Mouse (Mus musculus) cerebellum, adult 11 months (tissue): ENCODE data around the gene Prkce.

Experiments used
- DNase-seq: peaks from one replicate; pipeline ENCODE4 v3.0.0; 2022

Gene Prkce

GRCm38 (mm10) chr17:86302861-86303331 lies 135.3 kb downstream of the Prkce start:
- no peak for DNase-seq

DNA sequence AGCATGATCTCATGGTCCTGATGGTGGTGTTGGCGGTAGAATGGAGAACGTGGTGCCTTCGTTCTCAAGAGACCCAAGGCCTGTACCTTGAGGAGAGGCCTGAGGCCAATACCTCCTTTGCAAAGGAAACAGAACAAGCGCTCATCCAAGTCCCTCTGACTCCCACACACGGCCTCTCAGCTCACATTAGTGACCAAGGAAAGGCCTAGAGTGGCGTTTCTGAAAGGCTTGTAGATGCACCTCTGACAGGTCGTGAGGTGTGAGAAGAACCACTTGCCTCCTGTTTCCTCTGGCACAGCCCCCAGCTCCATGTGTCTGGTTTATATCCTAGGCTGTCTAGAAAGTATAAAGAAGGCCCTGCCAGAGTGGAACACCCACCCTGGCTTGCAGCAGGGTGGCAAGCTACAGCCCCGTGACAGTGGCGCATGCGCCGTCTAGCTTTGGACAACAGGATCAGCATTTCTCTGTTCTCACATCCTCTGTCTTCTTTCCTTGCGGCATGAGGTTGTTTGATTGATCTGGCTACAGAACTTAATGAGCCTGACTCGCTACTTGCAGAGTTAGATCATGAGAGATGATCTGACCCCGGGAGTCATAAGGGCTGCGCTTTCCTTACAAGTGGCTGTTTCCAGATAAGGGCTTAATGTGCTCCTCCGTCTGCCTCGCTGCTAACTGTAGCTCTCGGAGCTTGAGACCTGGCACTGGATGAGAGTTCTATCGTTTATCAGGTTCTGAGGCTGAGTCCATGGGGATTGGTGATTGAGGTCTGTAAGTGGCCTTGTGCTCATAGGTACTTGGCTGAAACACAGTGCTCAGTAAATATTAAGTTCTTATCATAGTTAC lies 136.0 kb downstream of the Prkce start:
- no peak for DNase-seq

DNA sequence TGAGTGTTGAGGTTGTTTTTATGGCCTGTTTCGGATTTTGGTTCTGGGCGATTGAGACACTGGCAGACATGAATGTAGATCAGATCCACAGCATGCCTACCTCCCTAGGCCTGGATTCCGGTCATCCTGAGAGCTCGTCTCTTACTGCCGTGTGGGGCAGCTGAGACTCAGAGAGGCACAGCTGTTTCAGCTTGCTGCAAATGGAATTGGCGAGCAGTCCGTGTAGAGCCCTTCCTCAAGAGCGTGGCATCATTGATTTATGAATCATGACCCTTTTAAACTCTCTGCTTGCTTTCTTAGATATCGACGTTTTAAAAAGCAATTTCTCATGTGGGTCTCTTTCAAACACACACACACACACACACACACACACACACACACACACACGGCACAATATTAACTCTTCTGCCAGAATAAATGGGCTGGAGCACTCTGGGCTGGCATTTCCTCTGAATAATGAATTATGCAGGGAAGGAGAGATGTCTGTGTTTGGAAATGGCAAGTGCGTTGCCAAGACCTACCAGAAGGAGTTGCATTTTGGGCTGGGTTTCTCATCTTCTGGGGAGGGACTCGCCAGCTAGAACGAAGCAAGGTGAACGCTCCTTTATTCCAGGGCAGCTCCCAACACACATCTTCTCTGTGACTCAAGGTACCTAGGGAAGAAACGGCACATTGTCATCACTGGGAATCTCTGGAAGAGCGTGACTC lies 137.5 kb downstream of the Prkce start:
- no peak for DNase-seq

GRCm38 (mm10) chr17:86306161-86306560 lies 138.6 kb downstream of the Prkce start:
- no peak for DNase-seq

DNA sequence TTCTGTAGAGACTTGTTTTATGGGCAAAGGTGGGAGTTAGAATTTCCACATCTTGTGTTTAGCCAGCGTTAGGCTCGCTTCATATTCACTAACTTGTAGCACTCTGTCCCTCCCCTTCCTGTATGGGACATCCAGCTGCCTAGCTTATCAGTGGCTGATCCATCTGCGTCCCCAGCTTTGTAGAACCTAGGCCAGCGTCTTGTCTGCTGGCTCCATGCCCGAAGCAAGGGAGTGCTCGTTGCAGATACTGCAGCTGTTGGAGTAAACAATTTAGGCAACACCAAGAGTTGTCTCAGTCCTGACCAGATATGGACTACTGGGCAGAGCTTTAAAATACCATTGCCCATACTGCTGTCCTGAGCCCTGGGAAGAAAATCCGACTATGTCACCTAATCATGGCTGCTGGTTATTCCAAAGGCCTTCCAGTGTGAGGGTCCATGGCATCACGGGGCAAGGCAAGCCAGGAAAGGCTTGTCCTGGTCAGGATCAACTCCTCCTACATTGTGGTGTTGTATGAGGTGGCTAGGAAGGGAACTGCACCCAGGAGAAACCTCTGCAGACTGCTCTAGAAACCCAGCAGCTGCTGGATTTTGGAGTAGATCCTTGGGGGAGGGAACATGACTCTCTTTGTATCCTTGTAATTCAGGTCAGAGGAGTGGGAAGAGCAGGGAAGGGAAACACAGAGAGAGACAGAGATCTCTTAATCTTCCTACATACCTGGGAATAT lies 146.0 kb downstream of the Prkce start:
- no peak for DNase-seq

- no peak for DNase-seq
Measured at GRCm38 (mm10) chr17:86315874-86316273, 148.3 kb downstream of the Prkce start.

DNA sequence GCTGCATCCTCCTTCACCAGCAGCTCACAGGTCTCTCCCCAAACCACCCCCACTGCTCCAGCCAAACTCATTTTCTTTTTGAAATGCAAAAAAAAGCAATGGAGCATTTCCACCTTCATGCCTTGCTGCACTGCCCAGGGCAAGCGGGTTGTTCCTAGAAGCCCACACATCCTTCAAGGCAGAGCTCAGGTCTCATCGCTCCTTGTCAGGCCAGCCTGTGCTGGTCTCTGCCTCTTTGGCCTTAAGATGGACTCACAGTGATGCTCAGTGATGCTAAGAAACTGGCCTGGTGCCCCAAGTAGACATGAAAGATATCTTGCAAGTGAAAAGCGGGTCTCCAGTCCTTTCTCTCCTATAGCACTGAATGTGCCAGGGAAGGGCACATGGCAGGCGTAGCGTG lies 149.2 kb downstream of the Prkce start:
- no peak for DNase-seq

- no peak for DNase-seq
Measured at GRCm38 (mm10) chr17:86317197-86317596, 149.6 kb downstream of the Prkce start.

DNA sequence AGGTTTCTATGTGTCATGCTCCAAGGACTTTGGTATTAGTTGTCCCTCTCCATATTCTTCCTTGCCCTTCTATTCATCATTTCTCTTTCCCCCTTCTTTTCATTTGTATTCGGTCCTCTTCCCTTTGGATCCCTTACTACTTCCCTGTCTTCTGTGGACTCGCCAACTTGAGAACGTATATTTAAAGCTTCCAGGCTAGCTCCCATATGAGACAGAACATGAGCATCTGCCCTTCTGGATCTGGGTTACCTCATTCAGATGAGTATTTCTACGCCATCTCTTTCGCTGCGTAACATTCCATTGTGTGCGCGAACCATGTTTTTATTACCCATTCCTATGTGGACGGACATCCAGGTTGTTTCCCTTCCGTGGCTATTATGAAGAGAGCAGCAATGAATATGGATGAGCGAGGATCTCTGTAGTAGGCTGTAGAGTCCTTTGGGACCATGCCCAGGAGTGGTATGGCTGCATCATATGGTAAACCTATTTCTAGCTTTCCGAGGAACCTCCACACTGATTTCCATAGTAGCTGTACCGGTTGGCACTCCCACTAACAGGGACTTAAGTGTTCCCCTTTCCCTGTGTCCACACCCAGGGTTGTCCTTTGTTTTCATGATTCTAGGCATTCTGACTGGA lies 152.5 kb downstream of the Prkce start:
- DNase-seq = no peak

DNA sequence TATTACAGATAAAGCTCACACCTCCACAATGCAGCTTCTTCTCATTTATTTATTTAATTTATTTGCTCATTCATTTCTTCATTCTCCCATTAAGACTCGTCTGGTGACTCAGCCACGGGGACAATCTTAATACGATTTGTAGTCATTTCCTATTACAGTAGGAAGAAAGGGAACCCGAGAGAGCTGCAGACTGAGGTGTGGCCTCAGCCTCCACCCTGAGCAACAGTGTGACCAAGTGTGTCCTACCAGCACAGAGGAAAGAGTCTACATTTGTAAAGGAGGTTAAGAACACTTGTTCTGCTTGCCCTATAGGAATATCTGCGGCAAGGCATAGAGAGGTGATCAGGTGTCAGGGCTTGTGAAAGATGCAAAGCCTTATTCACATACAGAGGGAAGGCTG lies 155.3 kb downstream of the Prkce start:
- no peak for DNase-seq

DNA sequence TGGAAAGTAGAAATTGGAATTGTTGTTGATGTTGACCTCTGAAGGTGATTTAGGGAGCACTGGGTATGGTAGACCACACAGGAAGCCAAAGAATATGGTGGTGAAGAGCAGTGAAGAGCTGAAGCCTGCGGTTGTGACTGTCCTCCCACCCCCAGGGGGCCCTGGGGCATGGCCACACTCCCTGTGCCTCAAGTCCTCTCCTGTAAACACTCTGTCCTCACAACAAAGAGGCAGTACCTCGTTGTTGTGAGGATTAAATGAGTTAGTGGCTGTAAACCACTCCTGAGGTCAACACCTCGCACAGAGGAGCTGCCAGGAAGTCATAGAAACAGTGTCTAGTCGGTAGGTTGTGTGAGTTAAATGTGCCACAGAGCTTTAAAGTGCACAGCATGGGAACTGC lies 155.7 kb downstream of the Prkce start:
- DNase-seq = no peak

GRCm38 (mm10) chr17:86323909-86324686 lies 156.5 kb downstream of the Prkce start:
- no peak for DNase-seq

- DNase-seq = no peak
Measured at GRCm38 (mm10) chr17:86324756-86325155, 157.2 kb downstream of the Prkce start.

GRCm38 (mm10) chr17:86325317-86325716 lies 157.7 kb downstream of the Prkce start:
- DNase-seq = no peak

GRCm38 (mm10) chr17:86327958-86328357 lies 160.4 kb downstream of the Prkce start:
- DNase-seq = no peak

DNA sequence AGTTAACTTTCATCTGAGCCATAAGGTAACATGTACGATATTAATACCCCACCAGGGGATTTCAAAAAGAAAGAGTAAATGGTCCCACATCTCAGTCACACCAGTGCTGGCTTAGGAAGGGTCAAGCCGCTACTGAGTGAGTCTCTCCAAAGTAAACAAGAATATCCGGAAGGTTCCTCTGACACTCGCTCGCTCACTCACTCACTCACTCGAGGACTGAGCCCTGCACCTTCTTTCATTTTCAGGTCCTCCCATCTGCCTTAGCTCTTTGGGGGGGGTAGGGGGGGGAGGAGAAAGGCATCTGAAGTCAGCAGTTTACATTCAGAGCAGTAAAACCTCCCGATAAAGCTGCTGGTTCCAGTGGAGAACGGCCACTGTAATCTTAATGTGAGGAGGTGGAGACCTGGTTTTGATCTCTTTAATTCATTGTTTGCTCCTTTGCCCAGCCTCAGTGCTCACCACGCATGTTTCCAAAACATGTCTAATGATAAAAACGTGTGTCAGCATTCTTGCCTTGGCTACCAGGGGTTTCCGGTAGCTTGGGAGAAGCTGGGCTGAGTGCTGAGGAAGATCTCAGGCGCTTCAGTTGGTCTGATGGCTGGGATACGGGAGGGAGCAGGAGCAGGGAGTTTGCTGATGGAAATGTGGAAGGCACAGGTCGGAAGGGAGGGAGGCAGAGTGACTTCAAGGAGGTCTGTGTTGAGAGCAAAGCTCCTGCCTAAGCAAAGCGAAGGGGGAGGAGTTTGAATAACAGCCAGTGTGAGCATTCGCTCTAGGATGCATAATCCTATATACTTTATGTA lies 161.9 kb downstream of the Prkce start:
- DNase-seq = no peak

DNA sequence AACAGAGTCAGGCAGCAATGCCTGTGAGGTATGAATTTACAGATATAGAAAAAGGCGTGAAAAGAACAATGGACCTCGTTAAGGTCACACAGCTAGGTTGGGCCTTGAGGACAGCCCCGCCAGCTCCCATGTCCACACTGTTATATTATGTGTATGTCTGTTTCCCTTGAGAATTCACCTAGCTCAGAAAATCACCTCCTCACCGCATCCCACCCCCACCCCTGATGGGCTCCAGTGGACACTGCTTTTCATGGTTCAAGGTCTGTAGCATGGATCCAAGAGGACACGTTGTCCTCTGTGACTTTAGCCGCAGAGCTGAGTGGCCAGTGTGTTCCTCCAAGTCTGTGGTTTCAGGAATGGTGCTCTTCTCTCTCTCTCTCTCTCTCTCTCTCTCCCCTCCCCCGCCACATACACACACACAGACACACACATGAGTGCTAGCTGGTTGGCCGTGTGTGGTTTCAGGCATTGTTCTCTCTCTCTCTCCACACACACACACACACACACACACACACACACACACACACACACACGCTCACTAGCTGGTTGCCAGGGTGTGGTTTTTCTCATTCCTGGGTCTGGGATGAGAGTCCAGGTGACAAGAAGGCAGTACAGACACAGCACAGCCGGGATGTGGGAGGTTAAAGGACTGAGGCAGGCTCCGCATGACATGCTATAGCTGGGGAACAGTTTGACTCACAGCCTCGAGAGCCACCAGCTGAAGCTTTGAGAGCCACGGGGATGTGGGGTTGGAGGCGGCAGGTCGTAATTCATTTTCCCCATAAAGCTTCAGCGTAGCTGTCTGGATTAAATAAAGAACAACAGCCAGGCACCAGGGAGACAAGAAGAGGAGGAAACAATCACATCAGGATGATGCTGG lies 162.7 kb downstream of the Prkce start:
- no peak for DNase-seq

DNA sequence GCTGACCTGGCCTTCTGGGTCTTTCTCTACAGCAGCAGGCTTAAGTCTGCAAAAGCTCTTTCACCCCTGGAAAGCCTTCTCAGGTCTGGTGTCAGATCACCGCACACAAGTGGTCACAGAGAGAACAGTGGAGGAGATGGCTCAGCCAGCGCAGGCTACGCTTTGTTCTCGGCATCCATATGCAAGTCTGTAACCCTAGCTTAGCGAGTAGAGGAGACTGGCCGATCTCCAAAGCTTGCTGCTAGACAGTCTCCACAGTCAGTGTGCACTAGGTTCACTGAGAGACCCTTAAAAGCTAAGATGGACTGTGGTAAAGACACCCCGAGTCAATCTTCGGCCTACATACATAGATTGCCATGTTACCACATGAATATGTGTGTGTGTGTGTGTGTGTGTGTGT lies 164.2 kb downstream of the Prkce start:
- DNase-seq = no peak

DNA sequence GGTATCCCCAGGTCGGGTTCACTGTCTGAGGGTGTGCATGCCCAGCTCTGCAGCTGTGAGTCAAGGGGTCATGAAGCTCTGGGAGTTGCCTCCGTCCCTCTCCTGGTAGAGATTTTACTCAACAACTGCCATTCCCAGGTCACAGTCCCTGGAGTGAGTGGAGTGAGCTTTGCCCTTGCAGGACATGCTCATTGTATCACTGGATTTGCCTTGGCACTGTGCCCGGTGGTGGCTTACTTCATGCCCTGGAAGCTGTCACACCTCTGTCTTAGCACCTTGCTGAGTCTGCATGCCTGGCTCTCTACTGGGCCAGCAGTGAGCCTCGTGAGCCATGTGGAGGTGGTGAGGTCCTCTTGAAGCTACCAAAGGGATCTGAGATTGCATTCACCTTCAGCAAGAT lies 167.4 kb downstream of the Prkce start:
- peak; percentile 36 for DNase-seq

- DNase-seq = no peak
Measured at GRCm38 (mm10) chr17:86336652-86337073, 169.1 kb downstream of the Prkce start.
